Mouse (Mus musculus) forebrain, embryonic 15.5 days (tissue): ENCODE measurements around the gene Apobec1. TPM values are rescaled to one million over a fixed set of nuclear protein-coding genes. Genes with fewer than 3 reads are reported as not detected.
"Not testable (repeated sequence)": the region's sequence is repeated elsewhere in the genome, so short reads cannot be mapped to it uniquely, and the experiment has no call there.

Experiments
- ATAC-seq: fragments of 200-750 bp; cut with Nextera tagmentation; replicated peaks from 2 replicates; pipeline ENCODE4 v1.8.0; 2017; ENCODE audit warnings: mild to moderate bottlenecking, moderate TSS enrichment, moderate library complexity
- H3K27ac ChIP-seq: fragments of 300-500 bp; sonication (generic); replicated peaks from 2 replicates; pipeline ENCODE4 v1.5.1; 2015; ENCODE audit warnings: mild to moderate bottlenecking, inconsistent platforms
- H3K27me3 ChIP-seq: fragments of 300-500 bp; sonication (generic); 2 replicates; pipeline ENCODE4 v1.6.1; 2015; ENCODE audit warnings: inconsistent platforms
- H3K36me3 ChIP-seq: fragments of 300-500 bp; sonication (generic); 2 replicates; pipeline ENCODE4 v1.6.1; 2015; ENCODE audit warnings: mild to moderate bottlenecking, inconsistent platforms
- H3K4me1 ChIP-seq: fragments of 300-500 bp; sonication (generic); 2 replicates; pipeline ENCODE4 v1.6.1; 2015; ENCODE audit warnings: inconsistent platforms
- H3K4me2 ChIP-seq: fragments of 300-500 bp; sonication (generic); replicated peaks from 2 replicates; pipeline ENCODE4 v1.6.1; 2015; ENCODE audit warnings: mild to moderate bottlenecking, inconsistent platforms
- H3K4me3 ChIP-seq: fragments of 300-500 bp; sonication (generic); 2 replicates; pipeline ENCODE4 v1.5.1; 2015; ENCODE audit warnings: mild to moderate bottlenecking, inconsistent platforms
- H3K9ac ChIP-seq: fragments of 300-500 bp; sonication (generic); replicated peaks from 2 replicates; pipeline ENCODE4 v1.6.1; 2015; ENCODE audit warnings: mild to moderate bottlenecking, inconsistent platforms
- H3K9me3 ChIP-seq: fragments of 300-500 bp; sonication (generic); 2 replicates; pipeline ENCODE4 v1.6.1; 2016; ENCODE audit warnings: inconsistent platforms
- WGBS: fragments of 180-500 bp; shearing (Covaris S2); methylation state at CpG from one replicate; pipeline ENCODE4 v1.1.7; 2015; ENCODE audit warnings: mixed read lengths; 5-methylcytosine and 5-hydroxymethylcytosine counted together
- polyA plus RNA-seq: library from polyadenylated mRNA; unstranded; fragments of >200 nt; fragmentation: Nextera tagmentation; extraction: Ambion mirVana; gene quantifications from 2 replicates; pipeline ENCODE4 v1.2.1, GENCODE M21; 2015

Gene Apobec1
- polyA plus RNA-seq, 1 experiment from 2014 or later, result 4.5 TPM

DNA sequence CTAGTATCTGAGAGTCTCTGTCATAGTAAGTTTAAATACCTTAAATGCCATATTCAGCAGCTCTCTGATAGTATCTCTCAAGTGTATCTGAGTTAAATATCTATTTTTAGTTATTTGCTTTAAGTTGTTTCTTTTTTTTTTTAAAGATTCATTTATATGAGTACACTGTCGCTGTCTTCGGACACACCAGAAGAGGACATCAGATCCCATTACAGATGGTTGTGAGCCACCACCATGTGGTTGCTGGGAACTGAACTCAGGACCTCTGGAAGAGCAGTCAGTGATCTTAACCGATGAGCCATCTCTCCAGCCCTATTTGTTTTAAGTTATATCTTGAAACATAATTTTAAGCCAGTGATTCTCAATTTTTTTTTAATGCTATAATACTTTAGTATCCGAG, 1.2 kb downstream of the Apobec1 start:
- Histone ChIP-seq H3K4me1 (peaks cover 16% of the 10 kb centered on the region), H3K4me3 (no peak overlapping the region), H3K9ac (no peak overlapping the region), H3K27ac (no peak overlapping the region), H3K4me2 (no peak overlapping the region), H3K27me3 (no peaks in the 10 kb centered on the region), H3K9me3 (no peaks in the 10 kb centered on the region), H3K36me3 (no peaks in the 10 kb centered on the region)
- 91% methylated on average over 4 of the region's 4 CpGs for WGBS
- no peak for ATAC-seq

DNA sequence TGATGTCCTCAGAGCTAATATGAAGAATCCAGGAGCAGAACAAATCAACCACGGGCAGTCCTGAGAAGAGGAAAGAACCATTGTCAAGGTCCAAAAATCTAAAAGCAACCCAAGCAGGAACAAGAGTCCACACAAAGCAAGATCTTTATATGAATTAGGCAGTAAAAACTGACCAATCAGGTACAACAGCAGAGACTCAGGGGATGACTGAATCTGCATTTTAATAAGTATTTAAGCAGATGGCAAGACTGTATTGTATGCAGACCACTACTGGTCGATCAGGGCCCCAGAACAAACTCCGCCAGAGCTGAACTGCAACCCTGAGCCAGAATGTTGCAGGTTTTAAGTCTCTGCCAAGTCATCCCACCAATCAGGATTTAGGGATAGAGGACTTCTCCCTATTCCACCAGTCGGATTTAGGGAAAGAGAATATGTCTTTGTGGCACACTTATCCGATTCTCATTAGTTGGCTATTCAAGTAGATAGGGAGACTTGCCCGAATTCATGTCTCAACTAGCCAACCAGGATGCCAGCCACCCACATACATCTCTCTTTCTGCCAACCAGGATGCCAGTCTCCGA, 2.1 kb downstream of the Apobec1 start:
- H3K9ac ChIP-seq, result no peak overlapping the region
- H3K27ac ChIP-seq, result no peak overlapping the region
- no peaks in the 10 kb centered on the region for H3K9me3 ChIP-seq
- H3K4me2 ChIP-seq, result no peak overlapping the region
- peaks cover 16% of the 10 kb centered on the region for H3K4me1 ChIP-seq
- no peak for ATAC-seq
- 62% methylated on average over 7 of the region's 7 CpGs for WGBS
- no peaks in the 10 kb centered on the region for H3K27me3 ChIP-seq
- H3K36me3 ChIP-seq, result no peaks in the 10 kb centered on the region
- no peak overlapping the region for H3K4me3 ChIP-seq

DNA sequence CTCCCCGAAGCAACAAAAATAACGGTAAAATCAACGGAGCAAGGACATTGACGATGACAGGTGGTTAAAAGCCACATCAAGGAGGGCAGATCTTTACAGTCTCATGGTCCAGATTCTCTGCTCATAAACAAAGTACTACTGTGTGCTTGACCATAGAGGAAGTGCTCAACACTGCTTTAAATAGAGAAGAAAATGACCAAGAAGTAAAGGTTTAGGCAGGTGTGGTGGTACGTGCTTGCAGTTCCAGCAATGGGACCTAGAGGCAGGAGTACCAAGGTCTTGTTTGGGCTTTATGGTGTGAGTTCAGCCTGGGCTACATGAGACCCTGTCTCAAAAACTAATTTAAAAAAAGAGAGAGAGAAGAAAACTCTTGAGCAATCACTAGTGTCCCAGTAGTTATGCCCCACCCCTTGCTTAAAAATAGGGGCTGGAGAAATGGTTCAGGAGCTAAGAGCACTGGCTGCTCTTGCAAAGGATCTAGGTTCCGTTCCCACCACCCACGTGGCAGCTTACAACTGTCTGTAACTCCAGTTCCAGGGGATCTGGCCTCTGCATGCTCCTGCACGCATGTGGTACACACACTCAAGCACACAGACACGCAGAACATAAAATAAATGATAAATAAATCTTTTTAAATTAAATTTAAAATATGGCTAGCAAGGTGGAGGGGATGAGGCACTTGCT, 3.0 kb downstream of the Apobec1 start:
- Histone ChIP-seq H3K4me3 (no peak overlapping the region), H3K4me2 (no peak overlapping the region), H3K4me1 (peaks cover 16% of the 10 kb centered on the region), H3K27ac (no peak overlapping the region), H3K9me3 (no peaks in the 10 kb centered on the region), H3K36me3 (no peaks in the 10 kb centered on the region), H3K9ac (no peak overlapping the region), H3K27me3 (no peaks in the 10 kb centered on the region)
- WGBS, result 86% methylated on average over 9 of the region's 9 CpGs
- ATAC-seq, result no peak

DNA sequence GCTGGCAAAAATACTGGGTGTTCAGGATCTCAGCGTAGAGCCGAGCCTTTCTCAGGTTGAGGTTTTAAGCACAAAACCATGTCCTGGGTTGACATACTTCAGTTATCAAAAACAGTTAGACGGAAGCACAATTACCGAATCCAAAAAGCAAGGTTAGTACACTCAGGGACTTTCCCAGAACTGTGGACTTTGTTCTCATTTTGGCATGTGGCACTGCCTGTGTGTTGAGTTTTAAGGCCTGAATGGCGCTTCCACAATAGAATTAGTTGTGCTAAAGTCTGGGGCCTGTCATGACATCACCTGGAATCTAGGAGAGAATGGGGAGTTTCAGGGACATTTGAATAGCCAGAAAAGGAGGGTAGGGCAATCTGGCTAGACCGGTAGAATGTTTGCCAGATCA, 3.8 kb downstream of the Apobec1 start:
- Histone ChIP-seq H3K9me3 (no peaks in the 10 kb centered on the region), H3K9ac (no peak overlapping the region), H3K4me2 (no peak overlapping the region), H3K4me3 (no peak overlapping the region), H3K36me3 (no peaks in the 10 kb centered on the region), H3K27me3 (no peaks in the 10 kb centered on the region), H3K4me1 (peaks cover 16% of the 10 kb centered on the region), H3K27ac (no peak overlapping the region)
- peak; percentile 27; the same call in 1 of the 2 replicates for ATAC-seq
- WGBS, result 34% methylated on average over 6 of the region's 6 CpGs

DNA sequence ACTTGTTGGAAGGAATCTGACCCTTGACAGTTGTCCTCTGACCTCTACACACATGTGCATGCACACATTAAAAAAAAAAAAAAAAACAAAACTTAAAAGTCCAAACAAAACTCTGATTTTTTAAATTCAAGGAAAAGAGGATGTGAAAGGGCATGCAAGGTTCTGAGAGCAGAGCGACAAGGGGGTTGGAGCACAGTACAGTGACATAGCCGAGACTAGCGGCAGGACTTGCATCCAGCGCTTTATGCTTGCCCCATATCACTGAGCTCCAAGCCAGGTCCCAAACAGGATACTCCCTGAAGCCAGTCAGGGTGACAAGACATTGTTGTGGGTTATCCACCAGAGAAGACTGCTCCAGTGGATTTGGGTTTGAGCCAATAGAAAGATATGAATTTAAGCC, 4.2 kb downstream of the Apobec1 start:
- Histone ChIP-seq H3K4me3 (no peak overlapping the region), H3K36me3 (no peaks in the 10 kb centered on the region), H3K4me1 (peaks cover 16% of the 10 kb centered on the region), H3K4me2 (no peak overlapping the region), H3K9ac (no peak overlapping the region), H3K27ac (no peak overlapping the region), H3K27me3 (no peaks in the 10 kb centered on the region), H3K9me3 (no peaks in the 10 kb centered on the region)
- WGBS, result 91% methylated on average over 4 of the region's 4 CpGs
- no peak for ATAC-seq

DNA sequence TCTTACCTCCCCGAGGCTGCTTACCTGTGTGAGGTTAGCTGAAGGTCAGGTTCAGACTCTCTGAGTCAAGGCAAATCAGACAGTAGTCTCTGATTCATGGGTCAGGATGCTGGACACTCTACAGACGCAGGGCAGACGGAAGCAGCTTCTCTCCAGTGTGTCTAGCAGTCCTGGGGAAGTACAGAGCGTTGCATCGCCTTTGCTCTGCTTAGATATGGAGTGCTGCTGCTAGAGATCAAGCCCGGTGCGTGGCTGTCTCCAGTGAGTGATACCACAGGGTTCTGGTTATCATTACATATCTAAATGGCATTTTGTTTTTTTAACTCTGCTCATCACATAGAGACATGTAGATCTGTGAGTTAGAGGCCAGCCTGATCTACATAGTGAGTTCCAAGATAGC, 5.6 kb downstream of the Apobec1 start:
- no peak overlapping the region for H3K27ac ChIP-seq
- WGBS, result 92% methylated on average over 7 of the region's 7 CpGs
- H3K4me3 ChIP-seq, result no peak overlapping the region
- no peaks in the 10 kb centered on the region for H3K36me3 ChIP-seq
- 0 out of 2 replicates have a peak, but pooled peaks cover 6% of the 10 kb centered on the region for H3K4me1 ChIP-seq
- H3K4me2 ChIP-seq, result no peak overlapping the region
- H3K27me3 ChIP-seq, result no peaks in the 10 kb centered on the region
- no peaks in the 10 kb centered on the region for H3K9me3 ChIP-seq
- no peak overlapping the region for H3K9ac ChIP-seq
- ATAC-seq, result no peak

DNA sequence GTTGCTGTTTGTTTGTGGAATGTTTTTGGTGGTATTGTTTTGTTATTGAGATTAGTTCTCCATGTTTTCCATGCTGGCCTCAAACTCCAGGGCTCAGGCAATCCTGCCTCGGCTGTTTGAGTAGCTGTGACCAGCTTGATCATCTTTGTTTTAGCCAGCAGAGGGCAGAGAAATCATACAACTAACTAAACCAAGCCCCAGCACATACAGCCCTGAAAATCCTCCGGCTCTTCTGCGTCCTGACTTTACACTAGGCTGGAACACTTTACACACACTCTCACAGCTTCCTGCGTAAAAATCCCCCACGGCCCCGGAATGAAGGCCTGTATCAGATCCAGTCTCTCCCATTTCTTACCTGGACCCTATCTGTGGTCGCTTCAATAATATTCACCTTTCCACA, 6.6 kb downstream of the Apobec1 start:
- no peak overlapping the region for H3K27ac ChIP-seq
- no peak overlapping the region for H3K4me2 ChIP-seq
- H3K36me3 ChIP-seq, result no peaks in the 10 kb centered on the region
- 35% methylated on average over 7 of the region's 7 CpGs for WGBS
- 0 out of 2 replicates have a peak, but pooled peaks have one; percentile 32 for ATAC-seq
- H3K27me3 ChIP-seq, result no peaks in the 10 kb centered on the region
- H3K9me3 ChIP-seq, result no peaks in the 10 kb centered on the region
- H3K4me1 ChIP-seq, result 0 out of 2 replicates have a peak, but pooled peaks cover 6% of the 10 kb centered on the region
- no peak overlapping the region for H3K9ac ChIP-seq
- H3K4me3 ChIP-seq, result no peak overlapping the region

DNA sequence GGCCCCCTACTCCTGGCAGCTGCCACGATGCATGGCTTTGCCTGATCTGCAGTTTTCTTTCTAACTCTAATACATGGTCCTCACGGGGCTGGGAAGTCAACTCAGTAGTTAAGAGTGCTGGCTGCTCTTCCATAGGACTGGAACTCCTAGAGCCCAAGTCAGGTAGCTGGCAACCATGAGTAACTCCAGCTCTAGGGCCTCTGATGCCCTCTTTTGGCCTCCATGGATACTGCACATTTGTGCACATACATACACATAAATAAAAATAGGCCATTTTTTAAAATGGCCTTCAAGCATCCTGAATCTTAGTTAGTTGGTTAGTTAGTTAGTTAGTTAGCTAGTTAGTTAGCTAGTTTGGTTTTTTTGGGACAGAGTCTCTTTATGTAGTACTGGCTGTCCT, 9.3 kb downstream of the Apobec1 start:
- H3K9ac ChIP-seq, result no peak overlapping the region

DNA sequence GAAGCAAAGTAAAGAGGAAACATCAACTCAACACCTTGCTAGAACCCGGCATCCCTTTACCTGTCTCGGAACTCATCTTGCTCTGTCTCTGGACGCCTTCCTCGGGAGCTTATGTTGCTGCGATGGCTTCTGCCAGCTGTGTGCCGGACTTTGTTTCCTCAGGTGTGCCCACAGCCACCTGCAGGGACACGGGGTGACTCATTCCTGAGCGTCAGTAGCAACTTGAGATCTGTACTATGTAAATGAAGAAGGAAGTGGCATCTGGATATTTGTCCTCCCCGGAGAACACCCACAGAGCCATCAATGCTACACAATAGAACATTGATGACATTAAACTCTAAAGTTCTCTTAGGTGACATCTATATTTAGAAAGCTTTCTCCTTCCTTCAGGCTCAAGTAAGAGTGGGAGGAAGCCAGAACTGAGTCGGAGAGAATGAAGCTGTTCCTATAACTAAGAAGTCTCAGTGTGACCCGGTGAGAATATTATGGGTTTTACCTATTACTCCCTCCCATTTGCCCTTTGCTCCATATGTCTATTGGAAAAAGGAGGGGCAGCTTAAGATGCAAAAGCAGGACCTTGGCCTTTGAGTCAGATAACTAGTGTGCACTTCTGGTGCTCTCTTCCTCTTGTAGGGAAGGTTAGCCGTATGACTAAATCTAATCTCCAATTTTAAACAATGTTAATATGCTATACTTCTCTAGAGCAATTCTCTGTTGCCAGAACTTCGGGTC, 11.1 kb downstream of the Apobec1 start:
- Histone ChIP-seq H3K36me3 (no peaks in the 10 kb centered on the region), H3K27ac (no peak overlapping the region), H3K27me3 (no peaks in the 10 kb centered on the region), H3K9me3 (no peaks in the 10 kb centered on the region), H3K4me1 (no peaks in the 10 kb centered on the region), H3K4me3 (no peak overlapping the region), H3K9ac (no peak overlapping the region), H3K4me2 (no peak overlapping the region)
- ATAC-seq, result no peak
- WGBS, result 89% methylated on average over 13 of the region's 13 CpGs

More for the DNA sequence above, 9.3 kb downstream of the Apobec1 start:
- Histone ChIP-seq H3K4me2 (no peak overlapping the region), H3K9me3 (no peaks in the 10 kb centered on the region), H3K27ac (no peak overlapping the region), H3K4me3 (no peak overlapping the region), H3K36me3 (no peaks in the 10 kb centered on the region), H3K27me3 (no peaks in the 10 kb centered on the region), H3K4me1 (no peaks in the 10 kb centered on the region)
- 79% methylated on average over 2 of the region's 2 CpGs for WGBS
- no peak for ATAC-seq

DNA sequence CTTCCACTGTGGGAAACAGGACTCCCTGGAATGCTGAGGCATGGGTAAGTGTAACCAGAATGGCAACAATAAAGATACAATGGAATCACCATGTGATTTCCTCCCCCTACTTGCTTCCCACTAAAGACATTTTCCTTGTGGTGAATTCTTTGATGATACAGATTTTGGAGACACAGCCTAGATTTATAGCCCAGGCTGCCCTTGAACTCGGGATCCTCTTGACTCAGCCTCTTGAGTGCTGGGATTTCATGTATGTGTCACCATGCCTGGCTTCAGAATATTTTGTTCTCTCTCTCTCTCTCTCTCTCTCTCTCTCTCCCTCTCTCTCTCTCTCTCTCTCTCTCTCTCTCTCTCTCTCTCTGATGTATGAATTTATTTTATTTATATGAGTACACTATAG, 23.2 kb downstream of the Apobec1 start:
- WGBS, result 87% methylated on average over 1 of the region's 1 CpGs
- no peak for ATAC-seq
- H3K4me1 ChIP-seq, result no peaks in the 10 kb centered on the region

DNA sequence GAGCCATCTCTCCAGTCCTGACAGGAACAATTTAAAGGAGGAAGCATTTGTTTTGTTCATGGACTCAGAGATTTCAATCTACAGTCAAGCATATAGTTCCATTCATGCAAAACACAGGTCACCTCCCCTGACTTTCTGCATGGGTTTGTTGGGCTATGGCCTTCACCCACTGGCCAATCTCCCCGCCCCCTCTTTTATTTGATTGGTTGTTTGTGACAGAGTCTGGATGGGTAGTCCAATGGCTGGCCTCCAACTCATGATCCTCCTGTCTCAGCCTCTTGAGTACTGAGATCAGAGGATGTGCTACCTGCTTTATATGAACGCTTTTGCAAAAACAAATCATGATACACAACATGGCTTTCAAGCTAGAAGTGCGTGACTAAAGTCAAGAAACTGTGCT, 25.2 kb downstream of the Apobec1 start:
- no peak overlapping the region for H3K27ac ChIP-seq
- no peak overlapping the region for H3K9ac ChIP-seq
- no peak for ATAC-seq
- no peaks in the 10 kb centered on the region for H3K4me1 ChIP-seq
- no peaks in the 10 kb centered on the region for H3K27me3 ChIP-seq
- 91% methylated on average over 3 of the region's 3 CpGs for WGBS
- H3K36me3 ChIP-seq, result no peaks in the 10 kb centered on the region
- H3K9me3 ChIP-seq, result no peaks in the 10 kb centered on the region
- no peak overlapping the region for H3K4me3 ChIP-seq
- no peak overlapping the region for H3K4me2 ChIP-seq

More for the DNA sequence above, 23.2 kb downstream of the Apobec1 start:
- Histone ChIP-seq H3K27ac (no peak overlapping the region), H3K9me3 (no peaks in the 10 kb centered on the region), H3K4me3 (no peak overlapping the region), H3K4me2 (no peak overlapping the region), H3K36me3 (no peaks in the 10 kb centered on the region), H3K27me3 (no peaks in the 10 kb centered on the region), H3K9ac (no peak overlapping the region)

DNA sequence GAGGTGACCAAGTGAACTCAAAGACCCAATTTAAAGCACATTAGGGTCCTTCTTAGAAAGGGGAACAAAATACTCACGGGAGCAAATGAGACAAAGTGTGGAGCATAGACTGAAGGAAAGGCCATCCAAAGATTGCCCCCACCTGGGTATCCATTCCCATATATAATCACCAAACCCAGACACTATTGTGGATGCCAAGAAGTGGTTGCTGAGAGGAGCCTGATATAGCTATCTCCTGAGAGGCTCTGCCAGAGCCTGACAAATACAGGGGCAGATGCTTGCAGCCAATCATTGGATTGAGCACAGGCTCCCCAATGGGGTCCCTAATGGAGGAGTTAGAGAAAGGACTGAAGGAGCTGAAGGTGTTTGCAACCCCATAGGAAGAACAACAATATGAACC, 27.2 kb downstream of the Apobec1 start:
- ATAC-seq, H3K36me3 ChIP-seq, H3K9ac ChIP-seq, H3K4me2 ChIP-seq, H3K4me3 ChIP-seq, H3K4me1 ChIP-seq, H3K27ac ChIP-seq, H3K9me3 ChIP-seq, H3K27me3 ChIP-seq: not testable (repeated sequence)
- WGBS, result 82% methylated on average over 1 of the region's 1 CpGs
